Mouse (Mus musculus) hindbrain, embryonic 13.5 days (tissue): ENCODE data around the gene Smg9. TPM values are rescaled to one million over a fixed set of nuclear protein-coding genes. Genes with fewer than 3 reads are reported as not detected.

Experiments used
- ATAC-seq: fragments of 200-750 bp; cut with Nextera tagmentation; 2 replicates; pipeline ENCODE4 v1.8.0; 2017; ENCODE audit warnings: moderate TSS enrichment; ENCODE audit not compliant: low FRiP score
- H3K27ac ChIP-seq: fragments of 300-500 bp; sonication (generic); 2 replicates; pipeline ENCODE4 v1.5.1; 2015; ENCODE audit warnings: inconsistent platforms, mild to moderate bottlenecking, moderate library complexity
- H3K27me3 ChIP-seq: fragments of 300-500 bp; sonication (generic); 2 replicates; pipeline ENCODE4 v1.6.1; 2015; ENCODE audit warnings: mild to moderate bottlenecking, inconsistent platforms
- H3K36me3 ChIP-seq: fragments of 300-500 bp; sonication (generic); 2 replicates; pipeline ENCODE4 v1.6.1; 2015; ENCODE audit warnings: mild to moderate bottlenecking, inconsistent platforms
- H3K4me1 ChIP-seq: fragments of 300-500 bp; sonication (generic); replicated peaks from 2 replicates; pipeline ENCODE4 v1.6.1; 2015; ENCODE audit warnings: inconsistent platforms
- H3K4me2 ChIP-seq: fragments of 300-500 bp; sonication (generic); 2 replicates; pipeline ENCODE4 v1.6.1; 2015; ENCODE audit warnings: inconsistent platforms, mild to moderate bottlenecking, moderate library complexity
- H3K4me3 ChIP-seq: fragments of 300-500 bp; sonication (generic); 2 replicates; pipeline ENCODE4 v1.5.1; 2015; ENCODE audit warnings: mild to moderate bottlenecking, inconsistent platforms
- H3K9ac ChIP-seq: fragments of 300-500 bp; sonication (generic); 2 replicates; pipeline ENCODE4 v1.6.1; 2015; ENCODE audit warnings: mild to moderate bottlenecking, inconsistent platforms
- H3K9me3 ChIP-seq: fragments of 300-500 bp; sonication (generic); 2 replicates; pipeline ENCODE4 v1.6.1; 2016; ENCODE audit warnings: inconsistent platforms
- WGBS: fragments of 180-500 bp; shearing (Covaris S2); methylation state at CpG from one replicate; pipeline ENCODE4 v1.1.7; 2015; 5-methylcytosine and 5-hydroxymethylcytosine counted together
- polyA plus RNA-seq: library from polyadenylated mRNA; unstranded; fragments of >200 nt; fragmentation: Nextera tagmentation; extraction: Ambion mirVana; gene quantifications from 2 replicates; pipeline ENCODE4 v1.2.1, GENCODE M21; 2015

The Smg9 gene
- polyA plus RNA-seq, 1 experiment from 2014 or later, result 31.3 TPM

- Histone ChIP-seq H3K27me3 (peaks cover 8% of the 10 kb centered on the region; the same call in 1 of the 2 replicates), H3K9me3 (no peaks in the 10 kb centered on the region), H3K4me3 (no peak overlapping the region), H3K9ac (no peak overlapping the region), H3K4me1 (peaks cover 12% of the 10 kb centered on the region), H3K27ac (no peak overlapping the region), H3K36me3 (no peaks in the 10 kb centered on the region), H3K4me2 (no peak overlapping the region)
- ATAC-seq, result no peak
- 87% methylated on average over 5 of the region's 5 CpGs for WGBS
These were observed 60.0 kb downstream of the Smg9 start for GRCm38 (mm10) chr7:24459440-24459839.

GRCm38 (mm10) chr7:24459843-24460242 is 60.4 kb downstream of the Smg9 start:
- Histone ChIP-seq H3K4me2 (no peak overlapping the region), H3K9me3 (no peaks in the 10 kb centered on the region), H3K4me1 (peaks cover 12% of the 10 kb centered on the region), H3K27me3 (peaks cover 8% of the 10 kb centered on the region; the same call in 1 of the 2 replicates), H3K4me3 (no peak overlapping the region), H3K9ac (no peak overlapping the region), H3K36me3 (no peaks in the 10 kb centered on the region), H3K27ac (no peak overlapping the region)
- no peak for ATAC-seq
- WGBS, result 75% methylated on average over 3 of the region's 3 CpGs

GRCm38 (mm10) chr7:24461376-24462051 is 62.1 kb downstream of the Smg9 start:
- Histone ChIP-seq H3K9me3 (no peaks in the 10 kb centered on the region), H3K27ac (no peak overlapping the region), H3K4me2 (no peak overlapping the region), H3K4me3 (no peak overlapping the region), H3K9ac (no peak overlapping the region), H3K27me3 (peaks cover 8% of the 10 kb centered on the region; the same call in 1 of the 2 replicates), H3K36me3 (no peaks in the 10 kb centered on the region), H3K4me1 (peaks cover 12% of the 10 kb centered on the region)
- no peak for ATAC-seq
- WGBS, result 71% methylated on average over 14 of the region's 14 CpGs

GRCm38 (mm10) chr7:24462388-24463319 is 63.2 kb downstream of the Smg9 start, which contains the start of gene Plaur:
Gene Plaur, plus strand, starts transcription at chr7:24462484.
- no peaks in the 10 kb centered on the region for H3K9me3 ChIP-seq
- H3K27me3 ChIP-seq, result peaks cover 8% of the 10 kb centered on the region; the same call in 1 of the 2 replicates
- H3K4me2 ChIP-seq, result peak within 1 kb of the TSS; percentile 25
- peaks cover 12% of the 10 kb centered on the region for H3K4me1 ChIP-seq
- peak within 1 kb of the TSS; percentile 7; the same call in 1 of the 2 replicates for H3K4me3 ChIP-seq
- ATAC-seq, result peak; percentile 55
- H3K9ac ChIP-seq, result no peak within 1 kb of the TSS; the same call in 1 of the 2 replicates
- H3K27ac ChIP-seq, result no peak within 1 kb of the TSS
- no peaks in the 10 kb centered on the region for H3K36me3 ChIP-seq
- WGBS, result 10% methylated on average over 27 of the region's 27 CpGs

- Histone ChIP-seq H3K9ac (no peak overlapping the region), H3K27ac (no peak overlapping the region), H3K36me3 (no peaks in the 10 kb centered on the region), H3K4me3 (no peak overlapping the region), H3K4me2 (no peak overlapping the region), H3K9me3 (no peaks in the 10 kb centered on the region), H3K4me1 (peaks cover 12% of the 10 kb centered on the region), H3K27me3 (0 out of 2 replicates have a peak, but pooled peaks cover 4% of the 10 kb centered on the region)
- no peak for ATAC-seq
- WGBS, result 93% methylated on average over 6 of the region's 6 CpGs
These were observed 67.4 kb downstream of the Smg9 start for GRCm38 (mm10) chr7:24466835-24467234.

- H3K4me2 ChIP-seq, result no peak overlapping the region
- H3K4me3 ChIP-seq, result no peak overlapping the region
- no peaks in the 10 kb centered on the region for H3K9me3 ChIP-seq
- peaks cover 5% of the 10 kb centered on the region for H3K4me1 ChIP-seq
- no peaks in the 10 kb centered on the region for H3K27me3 ChIP-seq
- no peak overlapping the region for H3K27ac ChIP-seq
- H3K36me3 ChIP-seq, result no peaks in the 10 kb centered on the region
- WGBS, result 87% methylated on average over 5 of the region's 5 CpGs
- ATAC-seq, result no peak
- no peak overlapping the region for H3K9ac ChIP-seq
These were observed 68.5 kb downstream of the Smg9 start for GRCm38 (mm10) chr7:24467886-24468285.

GRCm38 (mm10) chr7:24469126-24469525 is 69.7 kb downstream of the Smg9 start:
- peaks cover 1% of the 10 kb centered on the region; the same call in 1 of the 2 replicates for H3K4me1 ChIP-seq
- H3K27me3 ChIP-seq, result no peaks in the 10 kb centered on the region
- WGBS, result 89% methylated on average over 3 of the region's 3 CpGs
- H3K4me2 ChIP-seq, result no peak overlapping the region
- ATAC-seq, result no peak
- H3K9ac ChIP-seq, result no peak overlapping the region
- no peaks in the 10 kb centered on the region for H3K9me3 ChIP-seq
- H3K4me3 ChIP-seq, result no peak overlapping the region
- no peak overlapping the region for H3K27ac ChIP-seq
- no peaks in the 10 kb centered on the region for H3K36me3 ChIP-seq

- H3K9ac ChIP-seq, result no peak overlapping the region
- no peaks in the 10 kb centered on the region for H3K27me3 ChIP-seq
- no peak overlapping the region for H3K27ac ChIP-seq
- H3K4me3 ChIP-seq, result no peak overlapping the region
- no peaks in the 10 kb centered on the region for H3K36me3 ChIP-seq
- no peaks in the 10 kb centered on the region for H3K9me3 ChIP-seq
- H3K4me2 ChIP-seq, result no peak overlapping the region
- H3K4me1 ChIP-seq, result peaks cover 11% of the 10 kb centered on the region; the same call in 1 of the 2 replicates
- WGBS, result 96% methylated on average over 7 of the region's 7 CpGs
- ATAC-seq, result no peak
These were observed 70.9 kb downstream of the Smg9 start for GRCm38 (mm10) chr7:24470356-24470755.

Other genes with a start within 250 kb of the Smg9 start
- gene Zfp114, start 224.6 kb upstream of the Smg9 start, polyA plus RNA-seq, result 5.0 and 5.9 TPM in 2 replicates
- 5.3 and 5.5 TPM in 2 replicates for gene Zfp111, start 188.2 kb upstream of the Smg9 start, polyA plus RNA-seq
- gene Zfp109, start 162.1 kb upstream of the Smg9 start, polyA plus RNA-seq, result 3.8 and 3.9 TPM in 2 replicates
- gene Zfp108, start 144.8 kb upstream of the Smg9 start, polyA plus RNA-seq, result 4.3 and 5.8 TPM in 2 replicates
- 6.9 and 8.4 TPM in 2 replicates for gene Zfp93, start 129.2 kb upstream of the Smg9 start, polyA plus RNA-seq
- 44.1 and 50.3 TPM in 2 replicates for gene Zfp61, start 98.4 kb upstream of the Smg9 start, polyA plus RNA-seq
- 18.5 and 20.7 TPM in 2 replicates for gene Zfp94, start 83.0 kb upstream of the Smg9 start, polyA plus RNA-seq
- 0.19 TPM in 1 of 2 replicates, not detected in the other for gene Tescl, start 65.7 kb upstream of the Smg9 start, polyA plus RNA-seq
- not detected in 2 replicates for gene Lypd5, start 50.4 kb upstream of the Smg9 start, polyA plus RNA-seq
- gene Kcnn4, start 29.4 kb upstream of the Smg9 start, polyA plus RNA-seq, result 1.2 and 1.5 TPM in 2 replicates
- gene Irgc1, start 52.7 kb downstream of the Smg9 start, polyA plus RNA-seq, result not detected in 2 replicates
- 1.2 and 1.6 TPM in 2 replicates for gene Plaur, start 62.9 kb downstream of the Smg9 start, polyA plus RNA-seq
- gene Cadm4, start 82.4 kb downstream of the Smg9 start, polyA plus RNA-seq, result 67.2 and 67.9 TPM in 2 replicates
- 259 and 270 TPM in 2 replicates for gene Zfp428, start 107.4 kb downstream of the Smg9 start, polyA plus RNA-seq
- 1.1 and 1.6 TPM in 2 replicates for gene AC161166.1, start 112.8 kb downstream of the Smg9 start, polyA plus RNA-seq
- gene Irgq, start 131.1 kb downstream of the Smg9 start, polyA plus RNA-seq, result 21.1 TPM in 2 replicates
- not detected in 2 replicates for gene Pinlyp, start 146.5 kb downstream of the Smg9 start, polyA plus RNA-seq
- 61.3 and 63.9 TPM in 2 replicates for gene Xrcc1, start 146.7 kb downstream of the Smg9 start, polyA plus RNA-seq
- gene Ethe1, start 187.9 kb downstream of the Smg9 start, polyA plus RNA-seq, result 15.1 and 18.7 TPM in 2 replicates
- 9.1 and 9.4 TPM in 2 replicates for gene Zfp575, start 188.0 kb downstream of the Smg9 start, polyA plus RNA-seq
- not detected in 2 replicates for gene Phldb3, start 211.1 kb downstream of the Smg9 start, polyA plus RNA-seq
- gene Lypd3, start 236.9 kb downstream of the Smg9 start, polyA plus RNA-seq, result not detected in 2 replicates